Mouse (Mus musculus) lung, postnatal 14 days (tissue): ENCODE data around the gene Rbm20.
A peak's percentile ranks its signal among the peaks of the same experiment; 100 is the strongest.

Experiments used
- DNase-seq: peaks from one replicate; pipeline ENCODE4 v3.0.0; 2021

Rbm20 gene

GRCm38 (mm10) chr19:53821241-53822120, 144.4 kb downstream of the Rbm20 start:
- DNase-seq: no peak

GRCm38 (mm10) chr19:53823847-53824246, 146.7 kb downstream of the Rbm20 start:
- no peak for DNase-seq

- DNase-seq: no peak
These were observed 148.0 kb downstream of the Rbm20 start for GRCm38 (mm10) chr19:53824872-53825680.

GRCm38 (mm10) chr19:53829990-53830389, 152.9 kb downstream of the Rbm20 start:
- DNase-seq: no peak

GRCm38 (mm10) chr19:53830407-53831163, 153.5 kb downstream of the Rbm20 start:
- DNase-seq: peak; percentile 31

DNA sequence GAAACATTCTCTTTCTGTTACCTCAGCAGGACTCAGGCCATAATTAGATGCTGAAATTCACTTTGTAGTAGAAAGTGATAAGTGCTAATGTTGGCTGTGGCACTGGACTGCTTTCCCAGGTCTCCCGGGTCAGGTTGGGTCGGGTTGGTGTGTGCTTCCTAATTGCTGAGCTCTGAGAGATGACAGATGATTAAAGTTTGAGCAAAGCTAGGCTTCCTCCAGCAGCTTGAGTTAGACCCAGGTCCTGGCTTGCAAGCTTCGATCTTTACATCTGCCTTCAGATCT, 154.0 kb downstream of the Rbm20 start:
- no peak for DNase-seq

DNA sequence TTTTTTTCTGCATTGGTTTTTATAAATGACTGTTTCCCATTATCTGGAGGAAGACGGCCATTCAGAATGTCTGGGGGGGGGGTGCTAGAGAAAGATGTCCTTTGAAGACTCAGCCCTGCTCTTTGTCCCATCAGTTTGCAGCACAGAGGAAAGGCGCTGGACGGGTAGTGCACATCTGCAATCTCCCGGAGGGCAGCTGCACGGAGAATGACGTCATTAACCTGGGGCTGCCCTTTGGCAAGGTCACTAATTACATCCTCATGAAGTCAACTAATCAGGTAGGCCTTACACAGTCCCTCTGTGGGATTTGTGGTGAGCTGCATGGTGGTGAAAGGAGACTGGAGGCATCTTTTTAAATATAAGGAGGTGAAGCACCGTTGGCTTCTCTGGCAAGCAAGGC, 155.4 kb downstream of the Rbm20 start:
- DNase-seq: no peak

DNA sequence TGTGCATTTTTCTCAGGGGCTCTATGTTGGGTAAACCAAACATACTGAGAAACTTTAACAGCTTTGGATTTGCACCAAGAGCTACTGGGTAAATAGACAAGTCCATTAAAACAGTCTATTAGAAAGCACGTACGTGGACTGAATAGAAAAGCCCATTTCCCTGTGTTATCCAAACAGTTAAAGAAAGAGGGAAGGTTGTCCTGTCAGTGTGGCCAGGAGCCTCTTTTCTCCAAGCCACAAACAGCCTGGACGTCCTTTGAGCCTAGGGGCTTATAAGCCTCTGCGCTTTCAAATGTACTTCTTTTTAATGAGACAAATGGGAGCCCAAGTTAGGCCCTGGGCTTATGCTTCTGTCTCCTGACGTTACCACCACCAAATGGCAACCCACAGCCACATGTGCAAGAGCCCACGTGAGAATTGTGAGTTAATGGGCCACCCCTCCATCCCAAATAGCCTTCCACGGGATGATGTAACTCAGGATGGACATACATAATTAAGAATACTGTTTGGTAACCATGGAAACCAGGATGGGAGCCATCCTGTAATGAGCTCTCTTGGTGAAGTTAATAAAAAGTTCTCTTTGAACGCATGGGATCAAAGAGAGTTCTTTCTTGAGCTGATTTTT, 156.8 kb downstream of the Rbm20 start:
- no peak for DNase-seq

GRCm38 (mm10) chr19:53836569-53837454, 159.7 kb downstream of the Rbm20 start:
- no peak for DNase-seq

- no peak for DNase-seq
These were observed 161.7 kb downstream of the Rbm20 start for GRCm38 (mm10) chr19:53838850-53839249.

DNA sequence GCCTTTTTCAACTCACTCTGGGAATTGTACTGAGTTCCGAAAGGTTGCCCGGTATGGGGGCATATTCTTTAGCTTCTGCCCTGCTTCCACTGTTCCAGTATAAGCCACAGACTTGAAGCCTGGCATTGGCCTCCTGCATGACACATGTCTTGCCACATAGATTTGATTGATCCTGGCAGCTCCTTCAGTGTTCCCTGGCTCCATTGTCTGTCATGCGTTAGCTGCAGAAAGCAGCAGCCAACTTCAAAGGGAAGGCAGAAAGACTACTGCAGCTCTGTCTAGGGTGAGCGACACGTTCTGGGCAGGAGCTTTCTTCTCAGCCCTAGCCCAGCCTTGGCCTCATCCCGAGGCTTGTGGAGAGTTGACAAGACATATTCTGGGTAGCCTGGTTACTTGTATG, 162.7 kb downstream of the Rbm20 start:
- no peak for DNase-seq

GRCm38 (mm10) chr19:53841915-53842314, 164.8 kb downstream of the Rbm20 start:
- peak; percentile 73 for DNase-seq

GRCm38 (mm10) chr19:53843972-53844371, 166.9 kb downstream of the Rbm20 start:
- DNase-seq: no peak

DNA sequence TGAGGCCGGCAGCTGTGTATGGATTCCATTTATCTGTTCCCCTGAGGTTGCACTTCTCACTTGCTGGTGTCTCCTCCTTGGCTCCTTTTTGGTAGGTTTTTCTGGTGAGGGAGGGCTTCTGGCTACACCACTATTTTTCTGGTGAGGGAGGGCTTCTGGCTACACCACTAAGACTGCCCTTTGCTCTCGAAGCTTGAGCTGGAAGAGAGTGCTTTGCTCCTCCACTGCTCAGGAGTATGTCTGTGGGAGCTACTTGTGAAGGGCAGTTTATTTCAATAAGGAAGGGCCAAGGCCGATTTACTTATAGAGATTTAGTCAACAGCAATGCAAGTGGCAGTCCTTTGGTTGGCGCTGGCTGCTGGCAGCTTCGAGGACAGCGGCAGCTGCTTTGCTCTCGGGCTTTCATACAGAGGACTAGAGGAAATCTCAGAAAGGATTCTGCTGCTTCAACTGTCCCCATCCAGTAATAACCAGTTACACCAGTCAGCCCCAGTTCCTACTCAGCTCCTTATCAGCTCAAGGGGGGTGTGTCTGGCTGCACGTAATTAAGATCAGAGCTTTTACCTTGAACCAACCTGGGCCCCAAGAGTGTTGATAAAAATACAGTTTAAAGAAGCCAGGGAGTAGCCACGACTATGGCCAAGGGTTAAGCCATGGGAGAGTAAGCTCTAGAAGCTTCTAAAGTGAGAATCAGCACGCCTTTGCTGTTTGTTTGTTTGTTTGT, 171.3 kb downstream of the Rbm20 start:
- no peak for DNase-seq

GRCm38 (mm10) chr19:53850166-53850922, 173.2 kb downstream of the Rbm20 start:
- peak; percentile 88 for DNase-seq

GRCm38 (mm10) chr19:53851352-53851751, 174.2 kb downstream of the Rbm20 start:
- DNase-seq: no peak

- no peak for DNase-seq
These were observed 175.0 kb downstream of the Rbm20 start for GRCm38 (mm10) chr19:53851826-53852698.

GRCm38 (mm10) chr19:53852699-53853451, 175.8 kb downstream of the Rbm20 start:
- DNase-seq: no peak

DNA sequence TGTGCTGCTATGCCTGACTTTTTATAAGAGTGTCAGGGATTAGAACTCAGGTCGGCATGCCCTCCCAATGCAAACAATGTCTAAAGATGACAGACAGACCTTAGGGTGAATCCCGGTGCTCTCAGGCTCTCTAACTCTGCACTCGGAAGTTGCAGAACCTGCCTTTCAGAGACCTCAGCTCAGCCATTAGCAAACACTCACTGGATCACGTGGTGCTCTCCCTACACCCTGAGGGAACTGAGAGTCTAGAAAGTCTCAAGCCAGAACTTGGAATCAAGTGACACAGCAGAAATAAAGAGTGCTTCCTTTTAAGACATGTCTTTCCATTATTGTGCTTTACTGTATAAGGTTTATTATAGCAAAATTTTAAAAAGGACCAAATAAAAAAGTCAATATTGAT, 177.9 kb downstream of the Rbm20 start:
- DNase-seq: no peak
